Mouse (Mus musculus) liver, embryonic 14.5 days (tissue): Measurements from ENCODE around the gene Btbd6.

Source experiments
- CTCF ChIP-seq: IDR thresholded peaks from 2 replicates; pipeline ENCODE4 v1.5.1; 2016; ENCODE audit warnings: antibody characterized with exemption, low read depth, control low read depth
- EP300 ChIP-seq: IDR thresholded peaks from 2 replicates; pipeline ENCODE4 v1.6.1; 2016; ENCODE audit warnings: antibody characterized with exemption, low read depth

GRCm38 (mm10) chr12:113004011-113004410, 27.7 kb downstream of the Btbd6 start:
- TF ChIP-seq CTCF (no peak), EP300 (no peak)
